Mouse (Mus musculus) lung, postnatal 0 days (tissue): Measurements from ENCODE around the gene Abca1. TPM values are rescaled to one million over a fixed set of nuclear protein-coding genes. Genes with fewer than 3 reads are reported as not detected.

ENCODE experiments used
- ATAC-seq: fragments of 200-750 bp; cut with Nextera tagmentation; 2 replicates; pipeline ENCODE4 v1.8.0; 2017; ENCODE audit warnings: moderate library complexity
- DNase-seq: peaks from one replicate; pipeline ENCODE4 v3.0.0-alpha.2; 2016; ENCODE audit warnings: low spot score
- H3K27ac ChIP-seq: fragments of 300-500 bp; sonication (generic); 2 replicates; pipeline ENCODE4 v1.5.1; 2014; ENCODE audit warnings: antibody characterized with exemption, mild to moderate bottlenecking, low read length, mixed read lengths
- H3K27me3 ChIP-seq: fragments of 300-500 bp; sonication (generic); replicated peaks from 2 replicates; pipeline ENCODE4 v1.6.1; 2014; ENCODE audit warnings: low read length, mixed read lengths; ENCODE audit not compliant: insufficient read depth
- H3K36me3 ChIP-seq: fragments of 300-500 bp; sonication (generic); 2 replicates; pipeline ENCODE4 v1.6.1; 2014; ENCODE audit warnings: low read length, mixed read lengths; ENCODE audit not compliant: insufficient read depth
- H3K4me1 ChIP-seq: fragments of 300-500 bp; sonication (generic); 2 replicates; pipeline ENCODE4 v1.6.1; 2014; ENCODE audit warnings: antibody characterized with exemption, low read depth, low read length, mixed read lengths; ENCODE audit not compliant: insufficient read depth
- H3K4me2 ChIP-seq: fragments of 300-500 bp; sonication (generic); replicated peaks from 2 replicates; pipeline ENCODE4 v1.6.1; 2014; ENCODE audit warnings: low read depth, mild to moderate bottlenecking, low read length, moderate library complexity, mixed read lengths
- H3K4me3 ChIP-seq: fragments of 300-500 bp; sonication (generic); 2 replicates; pipeline ENCODE4 v1.5.1; 2014; ENCODE audit warnings: low read depth, low read length
- H3K9ac ChIP-seq: fragments of 300-500 bp; sonication (generic); replicated peaks from 2 replicates; pipeline ENCODE4 v1.6.1; 2014; ENCODE audit warnings: low read depth, mild to moderate bottlenecking
- H3K9me3 ChIP-seq: fragments of 300-500 bp; sonication (generic); 2 replicates; pipeline ENCODE4 v1.6.1; 2016; ENCODE audit warnings: low read length, mixed read lengths
- CTCF ChIP-seq: IDR thresholded peaks from 2 replicates; pipeline ENCODE4 v1.5.1; 2016; ENCODE audit warnings: antibody characterized with exemption, mild to moderate bottlenecking
- EP300 ChIP-seq: IDR thresholded peaks from 2 replicates; pipeline ENCODE4 v1.6.1; 2016; ENCODE audit warnings: antibody characterized with exemption, mild to moderate bottlenecking, control low read depth
- WGBS: fragments of 180-500 bp; shearing (Covaris S2); extraction: QIAGEN DNeasy Blood & Tissue Kit; methylation state at CpG from one replicate; pipeline ENCODE4 v1.1.7; 2014; 5-methylcytosine and 5-hydroxymethylcytosine counted together
- polyA plus RNA-seq: library from polyadenylated mRNA; unstranded; fragments of >200 nt; fragmentation: Nextera tagmentation; extraction: Ambion mirVana; gene quantifications from 2 replicates; pipeline ENCODE4 v1.2.1, GENCODE M21; 2015

Abca1 gene
- polyA plus RNA-seq, 1 experiment from 2014 or later = 3.7 TPM

GRCm38 (mm10) chr4:53009183-53009582 is 150.5 kb downstream of the Abca1 start:
- no peak overlapping the region for H3K27ac ChIP-seq
- H3K27me3 ChIP-seq = no peaks in the 10 kb centered on the region
- ATAC-seq (no peak), DNase-seq (peak; percentile 39)
- peak; percentile 20; the same call in 1 of the 2 replicates for TF ChIP-seq CTCF
- TF ChIP-seq EP300 = no peak
- H3K4me3 ChIP-seq = no peak overlapping the region
- no peaks in the 10 kb centered on the region for H3K9me3 ChIP-seq
- H3K4me1 ChIP-seq = peaks cover 5% of the 10 kb centered on the region; the same call in 1 of the 2 replicates
- H3K4me2 ChIP-seq = no peak overlapping the region
- H3K9ac ChIP-seq = no peak overlapping the region
- WGBS = 61% methylated on average over 4 of the region's 4 CpGs
- no peaks in the 10 kb centered on the region for H3K36me3 ChIP-seq

- Histone ChIP-seq H3K27ac (no peak overlapping the region), H3K9ac (no peak overlapping the region), H3K4me3 (no peak overlapping the region), H3K36me3 (no peaks in the 10 kb centered on the region), H3K27me3 (no peaks in the 10 kb centered on the region), H3K4me1 (no peaks in the 10 kb centered on the region), H3K9me3 (no peaks in the 10 kb centered on the region), H3K4me2 (no peak overlapping the region)
- DNase-seq (no peak), ATAC-seq (no peak)
- 74% methylated on average over 8 of the region's 8 CpGs for WGBS
- no peak for TF ChIP-seq EP300
- no peak for TF ChIP-seq CTCF
Observed at GRCm38 (mm10) chr4:53000154-53000553, 159.5 kb downstream of the Abca1 start.

- Histone ChIP-seq H3K27ac (no peak overlapping the region), H3K36me3 (no peaks in the 10 kb centered on the region), H3K9me3 (no peaks in the 10 kb centered on the region), H3K4me3 (no peak overlapping the region), H3K27me3 (no peaks in the 10 kb centered on the region), H3K4me1 (no peaks in the 10 kb centered on the region), H3K9ac (no peak overlapping the region), H3K4me2 (no peak overlapping the region)
- no peak for TF ChIP-seq EP300
- TF ChIP-seq CTCF = no peak
- ATAC-seq = no peak
- DNase-seq = no peak
- WGBS = 91% methylated on average over 6 of the region's 6 CpGs
Observed at GRCm38 (mm10) chr4:52999449-52999848, 160.2 kb downstream of the Abca1 start.

- no peak within 1 kb of the TSS for H3K9ac ChIP-seq
- no peaks in the 10 kb centered on the region for H3K4me1 ChIP-seq
- no peaks in the 10 kb centered on the region for H3K27me3 ChIP-seq
- H3K36me3 ChIP-seq = no peaks in the 10 kb centered on the region
- H3K4me3 ChIP-seq = no peak within 1 kb of the TSS
- no peaks in the 10 kb centered on the region for H3K9me3 ChIP-seq
- TF ChIP-seq CTCF = no peak
- H3K4me2 ChIP-seq = no peak within 1 kb of the TSS
- no peak within 1 kb of the TSS for H3K27ac ChIP-seq
- ATAC-seq (peak; percentile 30; the same call in 1 of the 2 replicates), DNase-seq (no peak)
- 28% methylated on average over 12 of the region's 12 CpGs for WGBS
Observed at GRCm38 (mm10) chr4:52989248-52989647, 170.4 kb downstream of the Abca1 start, which contains the start of gene Nipsnap3a. Nipsnap3a (plus strand) TSS chr4:52989272.

GRCm38 (mm10) chr4:52986266-52986665 is 173.4 kb downstream of the Abca1 start:
- H3K9ac ChIP-seq = no peak overlapping the region
- H3K4me2 ChIP-seq = no peak overlapping the region
- H3K4me3 ChIP-seq = no peak overlapping the region
- no peak for TF ChIP-seq EP300
- TF ChIP-seq CTCF = no peak
- H3K27me3 ChIP-seq = no peaks in the 10 kb centered on the region
- DNase-seq (no peak), ATAC-seq (no peak)
- no peaks in the 10 kb centered on the region for H3K4me1 ChIP-seq
- 81% methylated on average over 2 of the region's 2 CpGs for WGBS
- H3K27ac ChIP-seq = no peak overlapping the region
- H3K36me3 ChIP-seq = no peaks in the 10 kb centered on the region
- no peaks in the 10 kb centered on the region for H3K9me3 ChIP-seq

GRCm38 (mm10) chr4:52985216-52985615 is 174.5 kb downstream of the Abca1 start:
- Histone ChIP-seq H3K9me3 (no peaks in the 10 kb centered on the region), H3K4me2 (no peak overlapping the region), H3K27me3 (no peaks in the 10 kb centered on the region), H3K4me3 (no peak overlapping the region), H3K27ac (no peak overlapping the region), H3K36me3 (no peaks in the 10 kb centered on the region), H3K4me1 (no peaks in the 10 kb centered on the region), H3K9ac (no peak overlapping the region)
- no peak for ATAC-seq
- no peak for DNase-seq
- TF ChIP-seq EP300 = no peak
- peak; percentile 62 for TF ChIP-seq CTCF
- WGBS = 67% methylated on average over 2 of the region's 2 CpGs

Other genes starting within 250 kb of the Abca1 start
- gene Olfr272, start 240.7 kb downstream of the Abca1 start, polyA plus RNA-seq = not detected in 2 replicates
- gene Olfr270, start 195.3 kb downstream of the Abca1 start, polyA plus RNA-seq = not detected in 2 replicates
- gene Nipsnap3a, start 170.6 kb downstream of the Abca1 start, polyA plus RNA-seq = not detected in 2 replicates
- 77.4 and 79.4 TPM in 2 replicates for gene Nipsnap3b, start 148.0 kb downstream of the Abca1 start, polyA plus RNA-seq